Mouse (Mus musculus) MEL (cell line): ENCODE measurements around the gene Fgfr2.

Experiments
- CTCF ChIP-seq, 3 experiments: IDR thresholded peaks in 2 of 3; conservative IDR thresholded peaks in 1 of 3; 2 replicates each; pipeline ENCODE4 v1.5.1; 2011 to 2012; ENCODE audit warnings: low read length in 3 of 3, low read depth in 2 of 3, mild to moderate bottlenecking in 2 of 3, improper control_type of control experiment in 1 of 3, inconsistent platforms in 1 of 3, mixed read lengths in 1 of 3, moderate library complexity in 1 of 3; ENCODE audit not compliant: control insufficient read depth in 1 of 3, insufficient read depth in 1 of 3, poor library complexity in 1 of 3, severe bottlenecking in 1 of 3
- GATA1 ChIP-seq: IDR thresholded peaks from 2 replicates; pipeline ENCODE4 v1.6.1; 2011; ENCODE audit warnings: low read depth, low read length, improper control_type of control experiment
- MAFK ChIP-seq: IDR thresholded peaks from 2 replicates; pipeline ENCODE4 v1.6.1; 2011; ENCODE audit warnings: low read depth, mild to moderate bottlenecking, low read length, improper control_type of control experiment, borderline replicate concordance
- MAX ChIP-seq: IDR thresholded peaks from 2 replicates; pipeline ENCODE4 v1.6.1; 2011; ENCODE audit warnings: low read length, improper control_type of control experiment
- POLR2A ChIP-seq, 2 experiments: IDR thresholded peaks; 2 replicates each; pipeline ENCODE4 v1.6.1; 2011 to 2012; ENCODE audit warnings: low read length in 2 of 2, mild to moderate bottlenecking in 2 of 2, control low read depth in 1 of 2, improper control_type of control experiment in 1 of 2, low read depth in 1 of 2, moderate library complexity in 1 of 2; ENCODE audit not compliant: control insufficient read depth in 1 of 2, insufficient read depth in 1 of 2, poor library complexity in 1 of 2
- SMC3 ChIP-seq: IDR thresholded peaks from 2 replicates; pipeline ENCODE4 v1.6.1; 2011; ENCODE audit warnings: low read depth, low read length, improper control_type of control experiment
- USF1 ChIP-seq: IDR thresholded peaks from 2 replicates; pipeline ENCODE4 v1.6.1; 2014; ENCODE audit warnings: low read depth, mild to moderate bottlenecking, inconsistent platforms, low read length, improper control_type of control experiment, moderate library complexity
- USF2 ChIP-seq, 2 experiments: IDR thresholded peaks; 2 replicates each; pipeline ENCODE4 v1.6.1; 2011 to 2012; ENCODE audit warnings: improper control_type of control experiment in 2 of 2, low read length in 2 of 2, borderline replicate concordance in 1 of 2, inconsistent platforms in 1 of 2, low read depth in 1 of 2, mild to moderate bottlenecking in 1 of 2; ENCODE audit not compliant: insufficient read depth in 1 of 2
- ZNF384 ChIP-seq: IDR thresholded peaks from 2 replicates; pipeline ENCODE4 v1.6.1; 2012; ENCODE audit warnings: low read depth, mild to moderate bottlenecking, inconsistent platforms, low read length, improper control_type of control experiment

- TF ChIP-seq POLR2A (IDR thresholded peaks at IDR 0.05; ENCODE audit: control insufficient read depth in 1 of 2, insufficient read depth in 1 of 2, low read depth in 1 of 2, low read length in 2 of 2, poor library complexity in 1 of 2) (no peak), SMC3 (no peak), CTCF (IDR thresholded peaks at IDR 0.05 in 2 of 3, conservative IDR thresholded peaks at IDR 0.05 in 1 of 3; ENCODE audit: control insufficient read depth in 1 of 3, insufficient read depth in 1 of 3, low read depth in 2 of 3, low read length in 3 of 3, poor library complexity in 1 of 3, severe bottlenecking in 1 of 3) (no peak), USF2 (IDR thresholded peaks at IDR 0.05; ENCODE audit: borderline replicate concordance in 1 of 2, insufficient read depth in 1 of 2, low read depth in 1 of 2, low read length in 2 of 2) (no peak), ZNF384 (no peak), GATA1 (no peak), MAFK (no peak), MAX (no peak), USF1 (no peak)
These were observed 2736.8 kb downstream of the Fgfr2 start for GRCm38 (mm10) chr7:130386308-130386707.
